Mouse (Mus musculus) thymus, postnatal 0 days (tissue): ENCODE results near the gene Tia1. TPM values are rescaled to one million over a fixed set of nuclear protein-coding genes. Genes with fewer than 3 reads are reported as not detected.
A peak's percentile ranks its signal among the peaks of the same experiment; 100 is the strongest.

Source experiments
- DNase-seq: peaks from one replicate; pipeline ENCODE4 v3.0.0-alpha.2; 2015; ENCODE audit warnings: low spot score
- polyA plus RNA-seq: library from polyadenylated mRNA; unstranded; fragments of >200 nt; fragmentation: Nextera tagmentation; extraction: Ambion mirVana; gene quantifications from 2 replicates; pipeline ENCODE4 v1.2.1, GENCODE M21; 2015

Gene Tia1
- polyA plus RNA-seq, 1 experiment from 2014 or later, result 184 TPM

DNA sequence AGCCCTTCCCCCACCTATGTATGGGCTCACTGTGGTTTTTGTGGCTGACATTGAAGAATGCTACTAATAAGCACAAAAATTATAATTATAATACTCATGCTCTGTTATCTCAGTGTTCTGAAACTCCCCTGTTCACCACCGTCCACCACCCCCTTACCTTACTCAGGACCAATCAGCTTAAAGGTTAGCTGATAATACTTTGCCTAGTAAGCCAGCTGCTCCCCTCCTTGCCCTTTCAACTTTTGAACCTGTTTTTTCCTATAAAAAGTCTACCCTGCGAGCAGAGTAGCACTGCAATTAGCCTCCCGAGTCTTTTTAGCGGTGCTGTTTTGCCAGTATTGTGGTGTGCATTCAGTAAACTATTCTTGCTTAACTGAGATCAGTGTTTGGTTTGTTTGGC is 19.3 kb upstream of the Tia1 start:
- no peak for DNase-seq

- no peak for DNase-seq
These were observed 18.5 kb upstream of the Tia1 start for GRCm38 (mm10) chr6:86385362-86386104.

DNA sequence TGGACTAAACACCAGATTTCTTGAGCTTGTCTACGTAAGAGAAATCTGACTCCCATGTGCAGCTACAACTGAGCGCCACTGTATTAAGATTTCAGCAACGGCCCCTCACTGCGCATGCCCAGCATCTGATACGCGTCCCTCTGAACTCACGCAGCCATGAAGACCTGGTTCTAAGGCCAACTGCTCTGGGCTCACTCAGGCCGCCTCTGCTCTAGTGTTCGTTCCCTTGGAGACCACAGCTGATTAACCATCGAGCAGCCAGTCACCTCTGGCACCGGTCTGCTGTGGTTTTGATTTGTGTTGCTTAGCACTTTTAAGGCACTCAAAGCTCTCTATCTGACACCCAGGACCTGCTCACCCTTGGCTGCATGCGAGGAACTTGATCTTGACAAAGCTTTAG is 16.7 kb upstream of the Tia1 start:
- DNase-seq, result no peak

- DNase-seq, result no peak
These were observed 15.6 kb upstream of the Tia1 start for GRCm38 (mm10) chr6:86388461-86388860.

DNA sequence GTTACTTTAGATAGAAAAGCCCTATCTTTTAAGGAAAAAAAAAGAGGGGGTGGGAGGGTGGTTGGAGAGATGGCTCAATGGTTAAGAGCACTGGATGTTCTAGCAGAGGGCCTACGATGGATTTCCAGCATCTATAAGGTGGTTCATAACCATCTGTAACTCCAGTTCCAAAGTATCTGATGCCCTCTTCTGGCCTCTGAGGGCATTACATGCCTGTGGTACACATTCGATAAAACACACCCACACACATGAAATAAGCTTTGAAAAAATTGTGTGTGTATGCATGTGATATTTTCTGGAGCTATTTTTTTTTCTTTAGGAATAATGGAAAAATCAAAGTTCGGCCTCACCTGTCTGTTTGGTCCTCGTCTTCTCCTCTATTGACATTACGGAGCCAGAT is 12.7 kb upstream of the Tia1 start:
- peak; percentile 29 for DNase-seq

DNA sequence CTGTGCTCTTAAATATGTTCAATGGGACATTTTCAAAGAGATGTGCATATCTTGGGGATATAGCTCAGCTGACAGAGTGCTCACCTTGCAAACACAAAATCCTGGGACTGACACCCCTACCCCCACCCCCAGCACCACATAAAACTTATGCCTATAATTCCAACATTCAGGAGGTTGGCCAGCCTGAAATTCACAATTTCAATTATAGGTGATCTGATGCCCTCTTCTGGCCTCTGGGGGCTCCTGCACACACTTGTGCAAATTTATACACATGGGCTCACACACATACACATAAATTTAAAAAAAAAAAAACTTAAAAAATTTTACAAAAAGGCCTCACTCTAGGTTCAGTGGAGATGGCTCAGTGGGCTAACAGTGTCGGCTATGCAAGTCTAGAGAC is 10.8 kb upstream of the Tia1 start:
- DNase-seq, result no peak

DNA sequence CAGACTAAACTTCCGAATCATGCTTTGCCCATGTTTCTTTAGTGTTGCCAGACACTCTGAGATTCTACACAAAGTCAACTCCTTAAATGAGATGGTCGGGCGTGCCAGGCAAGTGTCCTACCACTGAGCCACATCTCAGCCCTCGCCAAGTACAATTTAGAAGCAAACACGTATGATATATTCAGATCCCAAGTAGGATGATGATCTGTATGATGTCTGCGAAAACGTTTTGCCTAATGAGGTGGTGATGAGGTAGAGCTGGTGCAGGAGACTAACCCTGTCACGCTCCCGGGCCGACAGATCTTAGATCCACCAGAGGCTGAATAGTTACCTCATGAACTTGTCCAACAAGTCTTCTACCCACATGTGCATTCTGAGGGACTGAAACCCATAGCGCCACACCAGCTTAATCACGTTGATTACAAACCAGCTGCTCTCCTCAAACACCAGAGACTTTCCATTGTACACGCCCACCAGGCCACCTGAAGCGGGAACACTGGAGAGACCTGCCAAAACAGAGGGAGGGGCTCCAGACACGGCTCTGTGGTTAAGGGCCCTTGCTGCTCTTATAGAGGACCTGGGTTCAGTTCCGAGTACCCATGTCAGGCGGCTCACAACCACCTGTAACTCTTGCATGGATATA is 9.8 kb upstream of the Tia1 start:
- DNase-seq, result no peak

DNA sequence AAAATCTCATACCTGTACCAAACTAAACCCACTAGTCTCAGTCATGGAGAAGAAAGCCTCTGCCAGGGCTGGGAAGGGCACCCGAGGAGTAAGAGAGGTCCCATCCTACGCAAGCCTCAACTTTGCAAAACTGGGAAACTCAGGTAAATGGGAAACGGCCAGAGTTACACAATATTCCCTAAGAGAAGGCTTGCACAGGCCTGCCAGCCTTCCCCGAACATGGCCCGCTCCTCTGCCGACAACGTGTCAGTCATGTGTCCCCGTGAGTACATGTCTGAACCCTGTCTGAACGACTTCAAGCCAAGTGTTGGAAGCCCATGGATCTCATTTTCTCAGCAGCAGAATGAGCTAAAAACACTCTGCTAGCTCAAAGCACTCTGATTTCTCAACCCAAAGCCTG is 9.0 kb upstream of the Tia1 start:
- no peak for DNase-seq

GRCm38 (mm10) chr6:86395969-86396368 is 8.1 kb upstream of the Tia1 start:
- DNase-seq, result no peak

GRCm38 (mm10) chr6:86396581-86397256 is 7.3 kb upstream of the Tia1 start, which contains the start of gene Pcyox1:
TSS of gene Pcyox1 (minus strand) at chr6:86397154.
- DNase-seq, result peak; percentile 85

DNA sequence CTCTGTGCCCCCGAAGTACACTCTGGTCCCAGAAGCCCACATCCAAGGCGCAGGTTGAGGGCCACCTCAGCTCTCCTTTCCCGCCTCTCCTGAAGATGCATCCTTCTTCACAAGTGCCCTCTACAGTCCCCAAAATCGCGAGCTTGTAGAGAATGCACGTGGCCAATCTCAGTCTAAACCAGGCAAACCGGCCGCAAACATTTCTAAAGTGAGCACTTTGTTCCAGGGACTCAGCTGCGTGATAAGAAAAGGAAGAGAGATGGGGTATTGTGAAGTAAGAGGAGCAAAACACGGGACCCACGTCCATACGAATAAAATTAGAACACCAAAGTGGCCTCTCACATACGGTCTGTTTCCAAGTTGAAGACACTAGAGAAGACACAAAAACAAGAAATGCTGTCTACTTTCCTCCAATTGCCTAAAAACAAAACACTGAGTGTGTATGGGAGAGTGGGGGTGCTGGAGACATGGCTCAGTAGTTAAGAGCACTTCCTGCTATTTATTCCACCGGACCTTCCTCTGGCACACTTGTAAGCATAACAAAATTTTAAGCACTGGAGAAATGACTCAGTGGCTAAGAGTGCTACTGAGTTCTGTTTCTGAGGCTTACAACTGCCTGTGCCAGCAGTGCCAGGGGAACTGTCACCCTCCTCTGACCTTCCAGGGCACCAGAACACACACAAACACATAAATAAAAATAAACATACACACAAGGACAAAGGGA is 6.6 kb upstream of the Tia1 start:
- DNase-seq, result no peak

- no peak for DNase-seq
These were observed 5.0 kb upstream of the Tia1 start for GRCm38 (mm10) chr6:86398986-86399385.

- DNase-seq, result no peak
These were observed 4.0 kb upstream of the Tia1 start for GRCm38 (mm10) chr6:86399995-86400394.

DNA sequence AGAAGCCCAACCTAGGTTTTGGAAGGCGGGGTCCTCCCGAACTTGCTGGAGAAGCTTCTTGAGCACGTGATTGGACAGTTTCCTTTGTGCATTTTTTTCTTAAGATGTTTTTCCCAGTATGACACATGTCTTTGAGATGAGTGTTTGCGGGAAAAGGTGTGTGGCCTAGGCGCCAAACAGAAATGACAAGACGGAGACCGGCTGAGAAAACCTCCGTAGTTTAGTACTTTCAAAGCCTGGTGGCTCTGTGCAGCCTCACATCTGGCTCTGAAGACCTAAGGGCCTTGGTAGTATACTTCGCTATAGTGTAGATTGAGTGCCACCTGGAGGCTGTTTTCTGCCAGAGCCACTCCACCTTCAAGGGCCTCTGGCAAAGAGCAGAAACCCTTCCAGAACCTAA is 3.0 kb upstream of the Tia1 start:
- peak; percentile 86 for DNase-seq

- DNase-seq, result no peak
These were observed 1.1 kb upstream of the Tia1 start for GRCm38 (mm10) chr6:86402681-86403607.

GRCm38 (mm10) chr6:86403728-86404099 is 305 bp upstream of the Tia1 start:
- no peak for DNase-seq

DNA sequence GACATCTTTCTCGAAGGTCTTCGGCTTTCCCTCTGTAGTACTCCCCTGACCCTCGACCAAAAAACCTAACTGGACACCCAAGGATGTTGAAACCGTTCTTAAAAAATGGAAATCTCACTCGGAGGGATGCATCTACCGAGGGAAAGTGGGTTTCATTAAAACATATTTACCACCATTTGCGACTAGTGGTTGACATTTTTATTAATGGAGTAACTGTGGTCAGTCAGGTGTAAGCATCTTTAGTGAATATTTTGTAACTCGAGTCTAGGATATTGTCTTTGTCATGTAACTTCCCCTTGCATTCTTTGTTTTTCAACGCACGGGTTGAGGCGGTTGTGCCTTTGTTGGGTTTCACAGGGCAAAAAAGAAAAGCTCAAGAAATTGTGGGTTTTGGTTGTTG is 977 bp downstream of the Tia1 start:
- DNase-seq, result peak; percentile 43

DNA sequence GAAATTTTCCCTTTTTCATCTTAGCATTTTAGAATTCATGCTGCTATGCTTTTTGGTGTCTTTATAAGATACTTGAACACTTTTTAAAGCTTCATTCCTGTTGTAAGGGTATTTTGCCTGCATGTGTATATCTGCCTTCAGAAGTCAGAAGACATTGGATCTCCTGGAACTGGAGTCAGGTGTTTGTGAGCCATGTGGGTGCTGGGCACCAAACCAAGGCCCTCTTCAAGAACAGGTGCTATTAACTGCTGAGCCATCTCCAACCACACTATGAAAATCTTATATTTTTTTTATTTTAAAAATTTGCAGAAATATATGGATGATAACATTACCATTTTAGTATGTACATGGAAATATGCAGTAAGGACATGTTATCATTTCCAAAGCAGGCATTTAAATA is 2.3 kb downstream of the Tia1 start:
- DNase-seq, result no peak

DNA sequence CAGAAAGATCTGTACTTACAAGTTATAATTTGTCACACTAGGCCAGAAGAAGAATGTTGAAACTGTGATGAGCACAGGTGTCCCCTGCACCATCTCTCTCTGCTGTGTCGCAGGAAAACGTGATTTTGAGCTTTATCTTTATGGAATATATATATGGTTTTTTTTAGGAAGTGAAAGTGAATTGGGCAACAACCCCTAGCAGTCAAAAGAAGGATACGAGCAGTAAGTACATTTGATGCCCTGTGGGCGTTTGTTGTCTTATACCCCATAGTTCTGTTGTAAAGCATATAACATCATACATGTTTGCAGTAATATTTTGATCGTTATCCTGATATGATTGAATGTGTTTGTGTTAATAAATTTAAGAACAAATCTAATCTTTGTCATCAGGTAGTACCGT is 14.7 kb downstream of the Tia1 start:
- DNase-seq, result no peak

- DNase-seq, result no peak
These were observed 15.2 kb downstream of the Tia1 start for GRCm38 (mm10) chr6:86419239-86419638.

DNA sequence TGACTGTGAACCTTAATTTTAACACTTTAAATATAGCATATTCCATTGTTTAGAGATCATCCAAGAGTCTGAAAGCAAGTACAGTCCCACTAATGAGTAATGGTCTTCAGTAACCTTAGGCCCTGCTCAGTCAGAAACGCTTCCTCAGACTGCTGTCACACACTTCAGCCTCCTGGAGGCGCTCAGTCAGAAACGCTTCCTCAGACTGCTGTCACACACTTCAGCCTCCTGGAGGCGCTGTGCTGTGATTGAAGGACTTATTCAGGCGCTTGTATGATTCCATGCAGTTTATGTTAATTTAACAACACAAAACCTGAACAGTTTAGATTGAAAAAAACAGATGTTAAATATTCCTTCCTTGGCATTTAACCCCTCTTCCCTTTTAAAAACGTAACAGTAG is 16.5 kb downstream of the Tia1 start:
- peak; percentile 54 for DNase-seq
